Comparison of ENCODE assay signal across 11 mouse cellular contexts in genomic region chr5:141380774-141381156, GRCm38 (mm10).
DNase-seq lines count a peak whose midpoint lies in the region; ATAC-seq and TF ChIP-seq lines count a peak whose summit lies in the region.
"Had no signal": no experiment of that assay in that cellular context is flagged by ENCODE, and none has a peak within 500 bp of the region (broad histone marks: within the 10 kb centered on the region; RNA-seq: fewer than 3 reads in every experiment).

No protein-coding gene starts in this region.

- H3K4me1 ChIP-seq in CH12.LX (ENCODE audit: control insufficient read depth in 1 of 2, insufficient read depth in 2 of 2), result peaks cover 4 to 14% of the 10 kb centered on the region in 2 experiments; a peak in 3 of 4 replicates
- H3K4me1 ChIP-seq in embryonic facial prominence, embryonic 10.5 days, result peaks cover 24% of the 10 kb centered on the region
- peaks cover 10% of the 10 kb centered on the region; the same call in 1 of the 2 replicates for H3K4me1 ChIP-seq in intestine, embryonic 15.5 days (replicated peaks)

- H3K9ac ChIP-seq in CH12.LX (ENCODE audit: insufficient read depth, low read depth), result no peak overlapping the region
- no peak overlapping the region; the same call in 1 of the 2 replicates for H3K9ac ChIP-seq in intestine, embryonic 15.5 days

- H3K27ac ChIP-seq in CH12.LX (ENCODE audit: insufficient read depth, low read depth), result no peak overlapping the region
- H3K27ac ChIP-seq in embryonic facial prominence, embryonic 10.5 days (replicated peaks), result peak overlapping the region; percentile 74
- peak overlapping the region; percentile 65; the same call in 1 of the 2 replicates for H3K27ac ChIP-seq in intestine, embryonic 15.5 days
- H3K27ac ChIP-seq: gastrocnemius, adult 2 months; macrophage had no signal

- no peak for TF ChIP-seq POLR2A in CH12.LX (IDR thresholded peaks at IDR 0.05; ENCODE audit: low read depth, low read length)

- in situ Hi-C loops in CH12.LX (cut with MboI; ENCODE audit: low pct_ligation_motif_present, low pct_unique_long_range_greater_than_20kb, low sequenced_read_pairs), result no loop called here

- no peaks in the 10 kb centered on the region for H3K27me3 ChIP-seq in CH12.LX (replicated peaks)
- no peaks in the 10 kb centered on the region for H3K27me3 ChIP-seq in embryonic facial prominence, embryonic 10.5 days (replicated peaks; ENCODE audit: low read depth, poor library complexity, severe bottlenecking)
- no peaks in the 10 kb centered on the region for H3K27me3 ChIP-seq in intestine, embryonic 15.5 days (replicated peaks)

- H3K4me2 ChIP-seq in CH12.LX (ENCODE audit: insufficient read depth, low read depth, poor library complexity, severe bottlenecking), result no peak overlapping the region
- peak overlapping the region; percentile 39 for H3K4me2 ChIP-seq in intestine, embryonic 15.5 days (replicated peaks)

- DNase-seq in CH12.LX (ENCODE audit: extremely low read depth), result peak; percentile 7
- no peak for DNase-seq in embryonic facial prominence, embryonic 10.5 days (ENCODE audit: low spot score)
- DNase-seq in kidney, postnatal 36 days, result peak; percentile 42 to 66
- no peak for DNase-seq in layer of hippocampus, adult 11-12 months (ENCODE audit: low spot score)
- DNase-seq in lung, adult 18-20 months, result no peak
- DNase-seq in adrenal gland, adult (ENCODE audit: inconsistent age in 2 of 2, low spot score in 1 of 2), result no peak
- DNase-seq: adrenal gland, adult 2 months; gastrocnemius, adult 2 months; heart, postnatal 10 days had no signal

- TF ChIP-seq CTCF in CH12.LX (conservative IDR thresholded peaks at IDR 0.05 in 1 of 2, IDR thresholded peaks at IDR 0.05 in 1 of 2; ENCODE audit: low read depth in 2 of 2, low read length in 2 of 2), result no peak

- no peaks in the 10 kb centered on the region for H3K36me3 ChIP-seq in CH12.LX (replicated peaks in 1 of 2; ENCODE audit: control insufficient read depth in 1 of 2, insufficient read depth in 1 of 2, low read length in 1 of 2)
- H3K36me3 ChIP-seq in embryonic facial prominence, embryonic 10.5 days (replicated peaks), result no peaks in the 10 kb centered on the region
- H3K36me3 ChIP-seq in intestine, embryonic 15.5 days, result no peaks in the 10 kb centered on the region

- peak; percentile 82 for ATAC-seq in intestine, embryonic 15.5 days

- dilution Hi-C loops in CH12.LX (cut with MboI; ENCODE audit: extremely low pct_ligation_motif_present, extremely low pct_unique_long_range_greater_than_20kb, low sequenced_read_pairs), result no loop called here

- no peaks in the 10 kb centered on the region for H3K9me3 ChIP-seq in CH12.LX (replicated peaks; ENCODE audit: low read length)
- H3K9me3 ChIP-seq in embryonic facial prominence, embryonic 10.5 days, result no peaks in the 10 kb centered on the region
- no peaks in the 10 kb centered on the region for H3K9me3 ChIP-seq in intestine, embryonic 15.5 days

- no peak for TF ChIP-seq EP300 in CH12.LX (IDR thresholded peaks at IDR 0.05; ENCODE audit: low read length)

- 72% methylated on average over 3 of the region's 3 CpGs for WGBS in embryonic facial prominence, embryonic 10.5 days
- WGBS in intestine, embryonic 15.5 days, result 46% methylated on average over 3 of the region's 3 CpGs

- TF ChIP-seq RAD21 in CH12.LX (IDR thresholded peaks at IDR 0.05; ENCODE audit: low read depth, low read length), result no peak

- no peaks in the 10 kb centered on the region for H3K79me2 ChIP-seq in CH12.LX (replicated peaks; ENCODE audit: control insufficient read depth, extremely low read depth, insufficient read depth, poor library complexity, severe bottlenecking)

- H3K4me3 ChIP-seq in CH12.LX (replicated peaks in 1 of 3; ENCODE audit: low read depth in 2 of 3, low read length in 2 of 3, poor library complexity in 1 of 3), result no peak overlapping the region
- H3K4me3 ChIP-seq in embryonic facial prominence, embryonic 10.5 days, result no peak overlapping the region
- H3K4me3 ChIP-seq in intestine, embryonic 15.5 days (replicated peaks), result no peak overlapping the region; the same call in 1 of the 2 replicates
- H3K4me3 ChIP-seq: gastrocnemius, adult 2 months had no signal

TF ChIP-seq in CH12.LX, 34 proteins besides CTCF, POLR2A, EP300 and RAD21:
- no peak for TF ChIP-seq ELF1 (IDR thresholded peaks at IDR 0.05; ENCODE audit: low read depth, low read length)
- TF ChIP-seq E2F4 (IDR thresholded peaks at IDR 0.05; ENCODE audit: insufficient replicate concordance, low read depth, low read length), result no peak
- TF ChIP-seq MXI1 (IDR thresholded peaks at IDR 0.05; ENCODE audit: low read depth, low read length), result no peak
- TF ChIP-seq MAFK (IDR thresholded peaks at IDR 0.05; ENCODE audit: insufficient replicate concordance, low read length), result no peak
- TF ChIP-seq SMC3 (IDR thresholded peaks at IDR 0.05; ENCODE audit: low read depth, low read length), result no peak
- TF ChIP-seq ZKSCAN1 (IDR thresholded peaks at IDR 0.05; ENCODE audit: borderline replicate concordance, low read depth, low read length), result no peak
- TF ChIP-seq NRF1 (IDR thresholded peaks at IDR 0.05; ENCODE audit: low read depth, low read length), result no peak
- TF ChIP-seq CHD2 (IDR thresholded peaks at IDR 0.05; ENCODE audit: low read length), result no peak
- TF ChIP-seq ZNF384 (IDR thresholded peaks at IDR 0.05; ENCODE audit: low read depth, low read length), result no peak
- TF ChIP-seq RCOR1 (conservative IDR thresholded peaks at IDR 0.05; ENCODE audit: low read depth, low read length), result no peak
- TF ChIP-seq POLR2AphosphoS2 (IDR thresholded peaks at IDR 0.05; ENCODE audit: low read depth, low read length), result no peak
- no peak for TF ChIP-seq SIN3A (IDR thresholded peaks at IDR 0.05; ENCODE audit: low read length)
- TF ChIP-seq ZMIZ1 (IDR thresholded peaks at IDR 0.05; ENCODE audit: low read depth, low read length), result no peak
- TF ChIP-seq TCF12 (IDR thresholded peaks at IDR 0.05; ENCODE audit: low read depth, low read length), result no peak
- no peak for TF ChIP-seq UBTF (IDR thresholded peaks at IDR 0.05; ENCODE audit: low read depth, low read length)
- TF ChIP-seq ETS1 (conservative IDR thresholded peaks at IDR 0.05; ENCODE audit: low read depth, low read length), result no peak
- TF ChIP-seq JUN (IDR thresholded peaks at IDR 0.05; ENCODE audit: insufficient read depth, low read depth, low read length), result no peak
- TF ChIP-seq JUND (conservative IDR thresholded peaks at IDR 0.05; ENCODE audit: low read depth, low read length), result no peak
- no peak for TF ChIP-seq PAX5 (IDR thresholded peaks at IDR 0.05; ENCODE audit: low read length)

Comparison
In these comparisons a context has a peak if more than half of its experiments do, and no peak if none do; other contexts are left out.
1. DNase-seq: peak in CH12.LX (single experiment) and kidney, postnatal 36 days (2 of 2); none in embryonic facial prominence, embryonic 10.5 days (single experiment), layer of hippocampus, adult 11-12 months (single experiment), lung, adult 18-20 months (0 of 2) and adrenal gland, adult (0 of 2).